In the genomic region with DNA sequence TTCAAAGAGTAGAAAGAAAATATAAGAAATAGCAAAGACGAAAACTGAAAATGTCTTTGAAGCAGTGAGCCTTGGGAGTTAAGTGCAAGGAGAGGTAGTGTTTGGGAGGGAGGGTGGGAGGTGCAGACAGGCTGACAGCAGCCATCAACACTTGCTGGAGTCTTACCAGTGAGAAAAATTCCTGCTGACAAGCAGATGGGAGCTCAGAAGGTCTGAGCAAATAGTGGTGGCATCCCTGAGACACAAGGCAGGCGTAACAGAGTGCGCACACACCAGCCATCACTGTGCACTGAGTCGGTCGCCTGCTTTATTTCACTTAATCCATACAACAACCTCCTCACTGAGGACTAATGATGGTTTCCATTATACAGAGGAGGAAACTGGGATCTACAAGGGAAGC, we compare ENCODE assay signal across 16 mouse cellular contexts. TPM values are rescaled to one million over a fixed set of nuclear protein-coding genes. Genes with fewer than 3 reads are reported as not detected.
DNase-seq lines count a peak whose midpoint lies in the region; ATAC-seq and TF ChIP-seq lines count a peak whose summit lies in the region.
"Had no signal": no experiment of that assay in that cellular context is flagged by ENCODE, and none has a peak within 500 bp of the region (broad histone marks: within the 10 kb centered on the region; RNA-seq: fewer than 3 reads in every experiment).

No protein-coding gene starts in this region.

- H3K27ac ChIP-seq in forebrain, embryonic 14.5 days (ENCODE audit: low read depth, low read length): peak overlapping the region; percentile 39; the same call in 1 of the 2 replicates
- H3K27ac ChIP-seq in forebrain, embryonic 11.5 days (ENCODE audit: low read depth, low read length): no peak overlapping the region
- H3K27ac ChIP-seq in heart, embryonic 15.5 days: peak overlapping the region; percentile 16; the same call in 1 of the 2 replicates
- H3K27ac ChIP-seq in midbrain, embryonic 11.5 days (ENCODE audit: low read depth, low read length): no peak overlapping the region
- no peak overlapping the region for H3K27ac ChIP-seq in midbrain, postnatal 0 days (ENCODE audit: low read depth, low read length)
- 0 out of 2 replicates have a peak overlapping the region, but pooled peaks have one; percentile 10 for H3K27ac ChIP-seq in limb, embryonic 13.5 days
- H3K27ac ChIP-seq: kidney, embryonic 15.5 days; lung, embryonic 15.5 days had no signal

- H3K4me1 ChIP-seq in forebrain, embryonic 14.5 days (ENCODE audit: control insufficient read depth, insufficient read depth, low read length): peaks cover 15% of the 10 kb centered on the region
- H3K4me1 ChIP-seq in forebrain, embryonic 11.5 days (replicated peaks; ENCODE audit: control insufficient read depth, insufficient read depth, low read length): peaks cover 10% of the 10 kb centered on the region
- peaks cover 55% of the 10 kb centered on the region for H3K4me1 ChIP-seq in heart, embryonic 15.5 days (replicated peaks)
- peaks cover 10% of the 10 kb centered on the region for H3K4me1 ChIP-seq in midbrain, embryonic 11.5 days (ENCODE audit: control insufficient read depth, insufficient read depth, low read length)
- H3K4me1 ChIP-seq in midbrain, postnatal 0 days (ENCODE audit: insufficient read depth, low read length): 0 out of 2 replicates have a peak, but pooled peaks cover 6% of the 10 kb centered on the region
- H3K4me1 ChIP-seq in limb, embryonic 13.5 days: peaks cover 51% of the 10 kb centered on the region

- H3K4me3 ChIP-seq in forebrain, embryonic 14.5 days (ENCODE audit: low read depth, low read length): no peak overlapping the region
- H3K4me3 ChIP-seq in forebrain, embryonic 11.5 days (ENCODE audit: low read depth, low read length): no peak overlapping the region
- H3K4me3 ChIP-seq in heart, embryonic 15.5 days: no peak overlapping the region
- H3K4me3 ChIP-seq in midbrain, embryonic 11.5 days (ENCODE audit: low read depth, low read length): no peak overlapping the region
- H3K4me3 ChIP-seq in midbrain, postnatal 0 days (ENCODE audit: low read depth, low read length): no peak overlapping the region
- no peak overlapping the region for H3K4me3 ChIP-seq in limb, embryonic 13.5 days
- H3K4me3 ChIP-seq: kidney, embryonic 15.5 days; lung, embryonic 15.5 days; neural tube, embryonic 15.5 days had no signal

- H3K27me3 ChIP-seq in forebrain, embryonic 14.5 days (replicated peaks; ENCODE audit: control insufficient read depth, insufficient read depth, low read length): no peaks in the 10 kb centered on the region
- H3K27me3 ChIP-seq in forebrain, embryonic 11.5 days (ENCODE audit: control insufficient read depth, insufficient read depth, low read length): no peaks in the 10 kb centered on the region; the same call in 1 of the 2 replicates
- H3K27me3 ChIP-seq in heart, embryonic 15.5 days: no peaks in the 10 kb centered on the region
- no peaks in the 10 kb centered on the region for H3K27me3 ChIP-seq in midbrain, embryonic 11.5 days (ENCODE audit: control insufficient read depth, insufficient read depth, low read length)
- H3K27me3 ChIP-seq in midbrain, postnatal 0 days (ENCODE audit: insufficient read depth, low read length): no peaks in the 10 kb centered on the region
- no peaks in the 10 kb centered on the region for H3K27me3 ChIP-seq in limb, embryonic 13.5 days
- H3K27me3 ChIP-seq: kidney, embryonic 15.5 days; lung, embryonic 15.5 days; neural tube, embryonic 15.5 days had no signal

- 73% methylated on average over 5 of the region's 5 CpGs for WGBS in forebrain, embryonic 14.5 days
- WGBS in forebrain, embryonic 11.5 days: 81% methylated on average over 5 of the region's 5 CpGs
- WGBS in heart, embryonic 15.5 days: 48% methylated on average over 5 of the region's 5 CpGs
- 87% methylated on average over 5 of the region's 5 CpGs for WGBS in midbrain, embryonic 11.5 days
- WGBS in midbrain, postnatal 0 days: 81% methylated on average over 5 of the region's 5 CpGs
- WGBS in limb, embryonic 13.5 days: 58% methylated on average over 5 of the region's 5 CpGs

- no peak overlapping the region for H3K9ac ChIP-seq in forebrain, embryonic 14.5 days (ENCODE audit: low read length)
- no peak overlapping the region for H3K9ac ChIP-seq in forebrain, embryonic 11.5 days (ENCODE audit: low read length)
- H3K9ac ChIP-seq in heart, embryonic 15.5 days: no peak overlapping the region
- H3K9ac ChIP-seq in midbrain, embryonic 11.5 days (ENCODE audit: low read length): no peak overlapping the region
- H3K9ac ChIP-seq in midbrain, postnatal 0 days (replicated peaks; ENCODE audit: low read length, poor library complexity, severe bottlenecking): no peak overlapping the region
- no peak overlapping the region for H3K9ac ChIP-seq in limb, embryonic 13.5 days
- H3K9ac ChIP-seq: kidney, embryonic 15.5 days; lung, embryonic 15.5 days; neural tube, embryonic 15.5 days had no signal

- no peak overlapping the region for H3K4me2 ChIP-seq in forebrain, embryonic 14.5 days (ENCODE audit: low read length)
- H3K4me2 ChIP-seq in forebrain, embryonic 11.5 days (ENCODE audit: low read depth, low read length, severe bottlenecking): no peak overlapping the region
- 0 out of 2 replicates have a peak overlapping the region, but pooled peaks have one; percentile 8 for H3K4me2 ChIP-seq in heart, embryonic 15.5 days
- H3K4me2 ChIP-seq in midbrain, embryonic 11.5 days: no peak overlapping the region
- no peak overlapping the region for H3K4me2 ChIP-seq in midbrain, postnatal 0 days (ENCODE audit: low read depth, low read length, poor library complexity, severe bottlenecking)
- H3K4me2 ChIP-seq in limb, embryonic 13.5 days (replicated peaks): no peak overlapping the region
- H3K4me2 ChIP-seq: kidney, embryonic 15.5 days; lung, embryonic 15.5 days; neural tube, embryonic 15.5 days had no signal

- intact Hi-C loops in heart, postnatal 25 days (cut with DNase I): no loop called here

- ATAC-seq in forebrain, embryonic 14.5 days: peak; percentile 78
- no peak for ATAC-seq in forebrain, embryonic 11.5 days (replicated peaks; ENCODE audit: low FRiP score)
- peak; percentile 56; the same call in 1 of the 2 replicates for ATAC-seq in heart, embryonic 15.5 days (replicated peaks; ENCODE audit: insufficient number of reproducible peaks, insufficient read depth, low FRiP score, low read depth)
- no peak for ATAC-seq in midbrain, embryonic 11.5 days (ENCODE audit: low FRiP score)
- ATAC-seq in midbrain, postnatal 0 days (ENCODE audit: low FRiP score): no peak
- no peak for ATAC-seq in limb, embryonic 13.5 days (ENCODE audit: low FRiP score, low read depth)
- ATAC-seq: activated CD4-positive, CD25-positive, alpha-beta regulatory T cell, adult 4 months had no signal

- H3K36me3 ChIP-seq in forebrain, embryonic 14.5 days (ENCODE audit: control insufficient read depth, insufficient read depth, low read length): no peaks in the 10 kb centered on the region
- no peaks in the 10 kb centered on the region for H3K36me3 ChIP-seq in forebrain, embryonic 11.5 days (ENCODE audit: control insufficient read depth, insufficient read depth, low read length)
- H3K36me3 ChIP-seq in heart, embryonic 15.5 days: no peaks in the 10 kb centered on the region
- H3K36me3 ChIP-seq in midbrain, embryonic 11.5 days (ENCODE audit: control insufficient read depth, insufficient read depth, low read length): no peaks in the 10 kb centered on the region
- H3K36me3 ChIP-seq in midbrain, postnatal 0 days (ENCODE audit: insufficient read depth, low read length): no peaks in the 10 kb centered on the region
- H3K36me3 ChIP-seq in limb, embryonic 13.5 days: 0 out of 2 replicates have a peak, but pooled peaks cover 3% of the 10 kb centered on the region
- H3K36me3 ChIP-seq: kidney, embryonic 15.5 days; lung, embryonic 15.5 days; neural tube, embryonic 15.5 days had no signal

- TF ChIP-seq CTCF in midbrain, postnatal 0 days (IDR thresholded peaks at IDR 0.05): no peak

- peak; percentile 67 for DNase-seq in forebrain, embryonic 14.5 days (ENCODE audit: low spot score)
- no peak for DNase-seq in forebrain, embryonic 11.5 days (ENCODE audit: low spot score)
- DNase-seq in heart, postnatal 25 days (ENCODE audit: low spot score): no peak
- DNase-seq in midbrain, embryonic 11.5 days (ENCODE audit: low spot score, missing footprints): peak; percentile 37
- DNase-seq in midbrain, postnatal 0 days (ENCODE audit: low spot score): no peak
- DNase-seq: adrenal gland, postnatal 36 days; gastrocnemius, postnatal 14 days; heart, postnatal 4 days; spleen, adult 18-20 months; thymus, postnatal 25 days had no signal

- no peaks in the 10 kb centered on the region for H3K9me3 ChIP-seq in forebrain, embryonic 14.5 days (replicated peaks; ENCODE audit: control insufficient read depth, low read length)
- no peaks in the 10 kb centered on the region for H3K9me3 ChIP-seq in forebrain, embryonic 11.5 days (ENCODE audit: control insufficient read depth, low read length)
- no peaks in the 10 kb centered on the region for H3K9me3 ChIP-seq in heart, embryonic 15.5 days (replicated peaks)
- no peaks in the 10 kb centered on the region for H3K9me3 ChIP-seq in midbrain, embryonic 11.5 days (ENCODE audit: control insufficient read depth, low read length)
- H3K9me3 ChIP-seq in midbrain, postnatal 0 days (ENCODE audit: low read length): no peaks in the 10 kb centered on the region
- H3K9me3 ChIP-seq in limb, embryonic 13.5 days: no peaks in the 10 kb centered on the region
- H3K9me3 ChIP-seq: kidney, embryonic 15.5 days; lung, embryonic 15.5 days; neural tube, embryonic 15.5 days had no signal

RNA-seq across cellular contexts. Expression of a gene that starts 37.8 kb away (rescaled TPM):
- 4.4 and 5.5 TPM in 2 replicates for polyA plus RNA-seq in forebrain, embryonic 14.5 days (2014; fragmentation: Nextera tagmentation; extraction: Ambion mirVana)
- polyA plus RNA-seq in forebrain, embryonic 11.5 days (2014; fragmentation: Nextera tagmentation; extraction: Ambion mirVana): 11.3 and 11.4 TPM in 2 replicates
- polyA plus RNA-seq in heart, embryonic 15.5 days (2015; fragmentation: Nextera tagmentation; extraction: Ambion mirVana): 7.8 and 11.0 TPM in 2 replicates
- 1 to 10 TPM; 6.6 to 6.8 TPM for total RNA-seq in heart, postnatal 25 days (2021)
- 8.8 and 9.3 TPM in 2 replicates for polyA plus RNA-seq in midbrain, embryonic 11.5 days (2014; fragmentation: Nextera tagmentation; extraction: Ambion mirVana)
- total RNA-seq in midbrain, postnatal 0 days (2014; rRNA removed): 12.3 and 14.1 TPM in 2 replicates
- 7.6 TPM in 2 replicates for polyA plus RNA-seq in midbrain, postnatal 0 days (2015; fragmentation: Nextera tagmentation; extraction: Ambion mirVana)
- 29.3 and 34.0 TPM in 2 replicates for polyA plus RNA-seq in limb, embryonic 13.5 days (2015; fragmentation: Nextera tagmentation; extraction: Ambion mirVana)

Comparison
In these comparisons a context has a peak if more than half of its experiments do, and no peak if none do; other contexts are left out.
1. ATAC-seq: peak in forebrain, embryonic 14.5 days (single experiment) and heart, embryonic 15.5 days (single experiment); none in forebrain, embryonic 11.5 days (single experiment), midbrain, embryonic 11.5 days (single experiment), midbrain, postnatal 0 days (single experiment) and limb, embryonic 13.5 days (single experiment).
2. DNase-seq: peak in forebrain, embryonic 14.5 days (single experiment) and midbrain, embryonic 11.5 days (single experiment); none in forebrain, embryonic 11.5 days (single experiment), heart, postnatal 25 days (single experiment) and midbrain, postnatal 0 days (single experiment).
3. H3K27ac ChIP-seq: peak in forebrain, embryonic 14.5 days (single experiment), heart, embryonic 15.5 days (single experiment) and limb, embryonic 13.5 days (single experiment); none in forebrain, embryonic 11.5 days (single experiment), midbrain, embryonic 11.5 days (single experiment) and midbrain, postnatal 0 days (single experiment).